Mouse (Mus musculus) urinary bladder, adult 2 months (tissue): ENCODE data around the gene Slc37a2. TPM values are rescaled to one million over a fixed set of nuclear protein-coding genes. Genes with fewer than 3 reads are reported as not detected.
A peak's percentile ranks its signal among the peaks of the same experiment; 100 is the strongest.

ENCODE experiments used
- DNase-seq: peaks from one replicate; pipeline ENCODE4 v3.0.0; 2022; ENCODE audit warnings: low spot score
- polyA plus RNA-seq: library from polyadenylated mRNA; depleted of rRNA; stranded (reverse); fragments of >200 nt; gene quantifications from 2 replicates; pipeline ENCODE4 v1.2.3, GENCODE M21; 2012; rRNA removed

Gene Slc37a2
- polyA plus RNA-seq, 1 experiment, result 4.7 TPM

DNA sequence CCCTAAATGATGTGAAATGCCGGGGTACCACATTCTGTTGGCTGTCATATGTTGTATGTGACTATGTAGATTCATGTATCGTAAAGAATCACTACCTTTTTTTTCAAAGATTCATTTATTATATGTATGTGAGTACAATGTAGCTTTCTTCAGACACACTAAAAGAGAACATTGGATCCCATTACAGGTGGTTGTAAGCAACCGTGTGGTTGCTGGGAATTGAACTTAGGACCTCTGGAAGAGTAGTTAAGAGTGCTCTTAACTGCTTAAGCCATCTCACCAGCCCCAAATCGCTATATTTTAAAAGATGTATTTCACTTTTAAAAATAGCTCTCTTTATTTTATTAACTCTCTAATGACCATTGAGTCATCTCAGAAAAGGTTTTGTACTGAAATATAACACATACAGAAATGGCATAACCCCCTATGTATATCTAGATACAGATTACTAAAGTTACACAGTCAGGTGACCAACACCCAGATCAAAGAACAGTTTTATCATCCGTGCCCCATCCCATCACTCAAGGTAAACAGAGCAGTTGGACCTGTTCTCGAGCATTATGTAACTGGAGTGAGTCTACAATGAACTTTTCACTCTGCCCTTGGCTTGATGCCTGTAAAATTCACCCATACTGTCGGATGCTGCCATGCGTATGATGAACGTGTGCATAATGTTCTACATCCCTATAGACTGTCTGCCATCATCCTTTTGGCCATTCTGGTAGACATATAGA, 41.0 kb downstream of the Slc37a2 start:
- no peak for DNase-seq

DNA sequence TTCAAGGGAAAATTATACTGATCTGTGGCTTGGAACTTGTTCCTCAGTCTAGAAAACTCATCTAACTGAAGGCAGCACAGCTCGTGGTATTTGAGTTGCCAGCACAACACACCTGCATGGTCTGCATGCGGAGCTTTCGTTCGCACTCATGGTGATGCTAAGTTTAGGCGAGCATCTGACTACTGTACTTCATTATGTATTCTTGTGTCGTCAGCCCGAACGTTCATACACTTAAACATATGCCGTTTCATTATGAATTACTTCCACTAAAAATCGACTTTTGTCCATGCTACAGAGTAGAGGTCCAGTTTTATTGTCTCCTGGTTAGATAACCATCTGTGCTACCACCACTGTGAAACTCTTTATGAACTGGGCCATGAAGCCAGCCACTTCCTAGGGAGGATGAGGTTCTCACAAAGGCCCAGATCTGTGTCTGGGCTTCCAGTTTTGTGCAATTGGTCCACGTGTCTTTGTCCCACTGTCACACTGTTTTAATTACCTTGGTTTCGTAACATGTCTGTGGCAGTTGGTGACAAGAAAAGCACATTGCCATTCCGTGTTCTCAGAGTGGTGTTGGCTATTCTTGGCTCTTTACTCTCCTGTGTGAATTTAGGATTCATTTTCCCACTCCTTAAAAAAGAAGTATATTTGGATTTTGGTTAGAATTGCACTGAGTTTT, 42.3 kb downstream of the Slc37a2 start:
- no peak for DNase-seq

DNA sequence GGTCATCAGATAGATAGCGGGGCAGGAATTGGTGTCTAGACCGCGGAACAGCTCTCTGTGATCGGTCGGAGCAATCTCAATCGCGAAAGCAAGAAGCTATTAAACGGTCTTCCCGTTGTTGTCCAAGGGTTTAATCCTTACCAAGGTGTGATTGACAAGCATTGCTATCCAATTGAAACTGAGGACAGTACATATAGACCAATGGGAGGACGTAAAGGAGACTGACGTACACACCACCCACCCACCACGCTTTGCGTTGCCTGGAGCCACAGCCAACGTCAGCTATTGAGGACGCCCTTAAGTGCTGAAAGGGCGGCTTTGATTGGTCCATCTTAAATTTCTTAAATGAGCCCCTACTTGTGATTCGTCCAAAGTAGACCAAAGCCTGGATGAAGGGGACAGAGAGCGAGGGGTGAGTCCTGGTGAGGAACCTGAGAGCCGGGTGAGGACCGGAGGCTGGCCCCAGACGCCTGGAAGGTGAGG, 47.6 kb downstream of the Slc37a2 start, which contains the start of gene Tmem218:
TSS of gene Tmem218 (plus strand) at position 295 of the 483 bp plus-strand sequence.
- peak; percentile 63 for DNase-seq

DNA sequence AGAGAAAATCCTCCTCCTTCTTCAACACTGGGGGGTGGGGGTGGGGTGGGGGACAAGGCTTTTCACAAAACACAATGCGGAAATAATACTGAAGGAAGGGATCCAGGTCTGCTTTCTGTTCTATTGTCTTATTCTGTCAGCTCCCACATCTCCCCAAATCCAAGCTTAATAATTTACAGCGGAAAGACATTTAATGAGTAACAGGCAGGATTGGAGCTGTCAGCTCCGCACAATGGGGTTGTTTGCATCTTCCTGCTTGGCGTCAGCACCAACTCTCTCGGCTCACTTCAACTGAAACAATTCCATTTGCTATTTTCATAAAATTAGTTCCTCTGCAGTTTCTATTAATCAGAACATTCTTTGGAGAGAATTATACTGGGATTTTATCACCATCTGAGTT, 51.7 kb downstream of the Slc37a2 start:
- no peak for DNase-seq

GRCm38 (mm10) chr9:37200414-37200813, 55.1 kb downstream of the Slc37a2 start:
- DNase-seq, result no peak

GRCm38 (mm10) chr9:37197067-37197466, 58.5 kb downstream of the Slc37a2 start:
- DNase-seq, result no peak

DNA sequence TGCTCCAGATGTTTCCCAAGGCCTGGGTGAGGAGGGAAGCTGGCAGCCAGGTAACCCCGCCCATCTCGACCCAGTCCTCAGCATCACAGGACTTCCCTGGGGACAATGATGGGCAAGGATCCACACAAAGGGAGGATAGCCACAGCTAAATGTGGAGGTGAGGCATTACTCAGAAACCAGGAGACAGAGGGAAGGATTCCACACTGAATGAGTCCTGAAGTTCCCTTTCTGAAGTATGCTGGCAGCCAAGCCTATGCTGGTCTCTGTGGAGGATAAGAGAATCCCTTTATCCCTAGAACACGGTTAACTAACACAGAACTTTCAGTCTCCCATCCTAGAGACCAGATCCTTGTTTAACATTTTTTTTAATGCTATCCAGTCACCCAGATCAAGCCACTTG, 67.5 kb downstream of the Slc37a2 start:
- no peak for DNase-seq

- no peak for DNase-seq
Measured at GRCm38 (mm10) chr9:37187407-37187806, 68.1 kb downstream of the Slc37a2 start.

- no peak for DNase-seq
Measured at GRCm38 (mm10) chr9:37183176-37183575, 72.4 kb downstream of the Slc37a2 start.

- DNase-seq, result no peak
Measured at GRCm38 (mm10) chr9:37181596-37181995, 73.9 kb downstream of the Slc37a2 start.

GRCm38 (mm10) chr9:37179596-37179995, 75.9 kb downstream of the Slc37a2 start:
- no peak for DNase-seq

- no peak for DNase-seq
Measured at GRCm38 (mm10) chr9:37178911-37179310, 76.6 kb downstream of the Slc37a2 start.

Other genes with a start within 250 kb of the Slc37a2 start
- gene Pknox2, start 108.3 kb downstream of the Slc37a2 start, polyA plus RNA-seq, result 13.6 and 17.0 TPM in 2 replicates
- 4.4 and 5.3 TPM in 2 replicates for gene Tmem218, start 47.5 kb downstream of the Slc37a2 start, polyA plus RNA-seq
- gene Ccdc15, start 92.7 kb upstream of the Slc37a2 start, polyA plus RNA-seq, result 1.3 and 1.4 TPM in 2 replicates
- 0.18 and 0.21 TPM in 2 replicates for gene Hepacam, start 111.6 kb upstream of the Slc37a2 start, polyA plus RNA-seq
- gene Robo4, start 146.2 kb upstream of the Slc37a2 start, polyA plus RNA-seq, result 10.5 and 12.4 TPM in 2 replicates
- 0.07 and 0.12 TPM in 2 replicates for gene Robo3, start 177.5 kb upstream of the Slc37a2 start, polyA plus RNA-seq
- 24.7 and 26.8 TPM in 2 replicates for gene Msantd2, start 233.6 kb upstream of the Slc37a2 start, polyA plus RNA-seq